Mouse (Mus musculus): ENCODE results near the gene Actl11.

- TF ChIP-seq CTCF (IDR thresholded peaks at IDR 0.05) (no peak), EP300 (IDR thresholded peaks at IDR 0.05) (no peak)
These were observed 26.7 kb upstream of the Actl11 start for GRCm38 (mm10) chr9:107901627-107901914.
